Mouse (Mus musculus) liver, embryonic 14.5 days (tissue): ENCODE measurements at regions not wholly inside any gene's neighbourhood (a gene's known extent, or its start where the extent isn't known, plus 50 kb on each side); places are given as distances from the start of the nearest gene placed in this dataset.

Experiments
- CTCF ChIP-seq: IDR thresholded peaks from 2 replicates; pipeline ENCODE4 v1.5.1; 2016; ENCODE audit warnings: antibody characterized with exemption, low read depth, control low read depth
- EP300 ChIP-seq: IDR thresholded peaks from 2 replicates; pipeline ENCODE4 v1.6.1; 2016; ENCODE audit warnings: antibody characterized with exemption, low read depth

DNA sequence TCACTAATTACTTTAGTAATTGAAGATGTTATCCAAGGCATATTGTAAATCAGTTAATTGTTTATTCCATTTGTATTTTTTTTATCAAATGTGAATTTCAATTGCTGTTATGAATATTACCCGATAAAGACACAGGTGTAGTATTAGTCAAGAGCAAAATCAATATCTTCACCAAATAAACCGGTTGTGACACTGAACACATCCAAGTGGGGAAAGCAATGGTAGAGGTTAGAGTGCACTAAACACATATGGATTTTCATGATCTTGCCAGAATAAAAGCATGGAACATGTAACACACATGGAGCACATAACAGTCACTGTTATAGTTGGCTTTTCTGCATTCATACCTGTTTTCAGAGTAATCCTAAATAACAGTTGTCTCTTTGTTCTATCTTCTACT lies 616.4 kb upstream of the Negr1 start:
- TF ChIP-seq EP300 (no peak), CTCF (no peak)
